Mouse (Mus musculus): Measurements from ENCODE around the gene Gm10842. TPM values are rescaled to one million over a fixed set of nuclear protein-coding genes. Genes with fewer than 3 reads are reported as not detected.
"Not testable (repeated sequence)": the region's sequence is repeated elsewhere in the genome, so short reads cannot be mapped to it uniquely, and the experiment has no call there.

The Gm10842 gene
- polyA plus RNA-seq (2014; fragmentation: Nextera tagmentation; extraction: Ambion mirVana), result not detected in 2 replicates

GRCm38 (mm10) chr11:105146593-105146992 lies at the start of gene Gm10842:
Gene Gm10842, plus strand, starts transcription at chr11:105146893.
- no peak for DNase-seq (ENCODE audit: low spot score)
- H3K4me2 ChIP-seq (replicated peaks), result no peak within 1 kb of the TSS
- no peak for ATAC-seq (ENCODE audit: low FRiP score)
- no peaks in the 10 kb centered on the region for H3K27me3 ChIP-seq (ENCODE audit: control insufficient read depth, insufficient read depth, low read length)
- no peak within 1 kb of the TSS for H3K4me3 ChIP-seq (replicated peaks; ENCODE audit: low read length)
- H3K9me3 ChIP-seq (ENCODE audit: control insufficient read depth, low read length), result no peaks in the 10 kb centered on the region
- H3K36me3 ChIP-seq (replicated peaks; ENCODE audit: control insufficient read depth, insufficient read depth), result 0 out of 2 replicates have a peak, but pooled peaks cover 8% of the 10 kb centered on the region
- H3K27ac ChIP-seq, result no peak within 1 kb of the TSS
- H3K9ac ChIP-seq, result no peak within 1 kb of the TSS
- 0 out of 2 replicates have a peak, but pooled peaks cover 6% of the 10 kb centered on the region for H3K4me1 ChIP-seq (replicated peaks; ENCODE audit: control insufficient read depth, insufficient read depth, low read length)
- 89% methylated on average over 3 of the region's 3 CpGs for WGBS

- H3K36me3 ChIP-seq (replicated peaks; ENCODE audit: control insufficient read depth, insufficient read depth); H3K4me3 ChIP-seq (replicated peaks; ENCODE audit: low read length); DNase-seq (ENCODE audit: low spot score); H3K9ac ChIP-seq; H3K4me2 ChIP-seq (replicated peaks); H3K9me3 ChIP-seq (ENCODE audit: control insufficient read depth, low read length); ATAC-seq (ENCODE audit: low FRiP score); H3K4me1 ChIP-seq (replicated peaks; ENCODE audit: control insufficient read depth, insufficient read depth, low read length); H3K27ac ChIP-seq; H3K27me3 ChIP-seq (ENCODE audit: control insufficient read depth, insufficient read depth, low read length): not testable (repeated sequence)
- 84% methylated on average over 22 of the region's 22 CpGs for WGBS
These were observed 34.2 kb upstream of the Gm10842 start for GRCm38 (mm10) chr11:105112448-105112847.

DNA sequence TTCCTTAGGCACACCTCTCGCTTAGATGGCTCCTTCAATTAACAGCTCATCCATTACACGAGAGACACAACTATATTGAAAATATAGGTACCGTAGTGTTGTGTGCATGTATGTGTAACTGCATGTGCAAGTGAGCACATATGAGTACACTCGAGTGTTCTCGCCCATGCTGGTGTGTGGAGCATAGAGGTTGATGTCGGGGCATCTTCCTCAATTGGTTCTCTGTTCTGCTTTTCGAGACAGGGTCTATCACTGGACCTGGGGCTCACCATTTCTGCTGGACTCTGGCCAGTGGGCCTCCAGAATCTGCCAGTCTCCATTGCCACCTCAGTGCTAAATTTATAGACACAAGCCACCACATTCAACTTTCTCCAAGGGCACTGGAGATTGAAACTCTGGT lies 28.9 kb upstream of the Gm10842 start:
- Histone ChIP-seq H3K4me1 (replicated peaks; ENCODE audit: control insufficient read depth, insufficient read depth, low read length) (no peaks in the 10 kb centered on the region), H3K4me2 (replicated peaks) (no peak overlapping the region), H3K9ac (no peak overlapping the region), H3K27me3 (ENCODE audit: control insufficient read depth, insufficient read depth, low read length) (no peaks in the 10 kb centered on the region), H3K9me3 (ENCODE audit: control insufficient read depth, low read length) (no peaks in the 10 kb centered on the region), H3K36me3 (replicated peaks; ENCODE audit: control insufficient read depth, insufficient read depth) (no peaks in the 10 kb centered on the region), H3K4me3 (replicated peaks; ENCODE audit: low read length) (no peak overlapping the region), H3K27ac (no peak overlapping the region)
- 93% methylated on average over 7 of the region's 7 CpGs for WGBS
- ATAC-seq (ENCODE audit: low FRiP score), result no peak
- DNase-seq (ENCODE audit: low spot score), result no peak

- no peak for DNase-seq (ENCODE audit: low spot score)
- no peaks in the 10 kb centered on the region for H3K36me3 ChIP-seq (replicated peaks; ENCODE audit: control insufficient read depth, insufficient read depth)
- H3K27me3 ChIP-seq (ENCODE audit: control insufficient read depth, insufficient read depth, low read length), result no peaks in the 10 kb centered on the region
- H3K9me3 ChIP-seq (ENCODE audit: control insufficient read depth, low read length), result 0 out of 2 replicates have a peak, but pooled peaks cover 4% of the 10 kb centered on the region
- no peaks in the 10 kb centered on the region for H3K4me1 ChIP-seq (replicated peaks; ENCODE audit: control insufficient read depth, insufficient read depth, low read length)
- no peak overlapping the region for H3K9ac ChIP-seq
- no peak overlapping the region for H3K27ac ChIP-seq
- no peak for ATAC-seq (ENCODE audit: low FRiP score)
- H3K4me2 ChIP-seq (replicated peaks), result no peak overlapping the region
- 43% methylated on average over 4 of the region's 4 CpGs for WGBS
- H3K4me3 ChIP-seq (replicated peaks; ENCODE audit: low read length), result no peak overlapping the region
These were observed 26.1 kb upstream of the Gm10842 start for GRCm38 (mm10) chr11:105120551-105121061.

DNA sequence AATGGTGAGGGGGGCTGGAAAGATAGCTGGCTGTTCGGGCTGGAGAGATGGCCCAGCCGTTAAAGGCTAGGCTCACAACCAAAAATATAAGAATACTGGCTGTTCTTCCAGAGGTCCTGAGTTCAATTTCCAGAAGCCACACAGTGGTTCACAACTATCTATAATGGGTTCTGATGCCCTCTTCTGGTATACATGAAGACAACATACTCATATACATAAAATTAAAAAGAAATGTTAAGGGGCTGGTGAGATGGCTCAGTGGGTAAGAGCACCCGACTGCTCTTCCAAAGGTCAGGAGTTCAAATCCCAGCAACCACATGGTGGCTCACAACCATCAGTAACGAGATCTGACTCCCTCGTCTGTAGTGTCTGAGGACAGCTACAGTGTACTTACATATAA lies 24.9 kb upstream of the Gm10842 start:
- 78% methylated on average over 5 of the region's 5 CpGs for WGBS
- DNase-seq (ENCODE audit: low spot score); H3K27me3 ChIP-seq (ENCODE audit: control insufficient read depth, insufficient read depth, low read length); H3K4me3 ChIP-seq (replicated peaks; ENCODE audit: low read length); H3K36me3 ChIP-seq (replicated peaks; ENCODE audit: control insufficient read depth, insufficient read depth); ATAC-seq (ENCODE audit: low FRiP score); H3K9me3 ChIP-seq (ENCODE audit: control insufficient read depth, low read length); H3K27ac ChIP-seq; H3K4me1 ChIP-seq (replicated peaks; ENCODE audit: control insufficient read depth, insufficient read depth, low read length); H3K9ac ChIP-seq; H3K4me2 ChIP-seq (replicated peaks): not testable (repeated sequence)

DNA sequence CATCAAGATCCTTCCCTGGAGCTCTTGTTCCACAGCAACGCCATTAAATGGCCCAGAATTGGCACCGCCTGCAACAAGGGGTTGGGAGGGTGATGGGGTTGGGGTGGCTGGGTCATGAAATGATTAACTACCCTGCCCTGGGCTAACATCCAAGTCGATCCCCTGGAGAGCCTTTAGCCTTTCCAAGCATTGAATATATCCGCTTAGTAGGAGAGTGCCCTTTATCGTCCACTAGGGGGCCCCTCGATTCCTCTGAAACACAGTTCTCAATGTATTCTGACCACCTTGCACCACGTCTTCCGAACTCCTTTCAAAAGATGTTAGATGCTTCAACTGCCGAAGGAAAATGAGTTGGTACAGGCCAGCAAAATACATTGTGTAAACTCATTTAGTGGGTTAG lies 22.7 kb upstream of the Gm10842 start:
- Histone ChIP-seq H3K9ac (no peak overlapping the region), H3K27me3 (ENCODE audit: control insufficient read depth, insufficient read depth, low read length) (no peaks in the 10 kb centered on the region), H3K4me2 (replicated peaks) (no peak overlapping the region), H3K36me3 (replicated peaks; ENCODE audit: control insufficient read depth, insufficient read depth) (0 out of 2 replicates have a peak, but pooled peaks cover 3% of the 10 kb centered on the region), H3K9me3 (ENCODE audit: control insufficient read depth, low read length) (0 out of 2 replicates have a peak, but pooled peaks cover 4% of the 10 kb centered on the region), H3K27ac (no peak overlapping the region), H3K4me3 (replicated peaks; ENCODE audit: low read length) (no peak overlapping the region), H3K4me1 (replicated peaks; ENCODE audit: control insufficient read depth, insufficient read depth, low read length) (peaks cover 10% of the 10 kb centered on the region)
- WGBS, result 4% methylated on average over 9 of the region's 9 CpGs
- no peak for ATAC-seq (ENCODE audit: low FRiP score)
- DNase-seq (ENCODE audit: low spot score), result peak; percentile 68

GRCm38 (mm10) chr11:105125735-105126519 lies 20.8 kb upstream of the Gm10842 start, which contains the start of gene Mettl2:
Gene Mettl2, plus strand, starts transcription at chr11:105126425.
- Histone ChIP-seq H3K36me3 (replicated peaks; ENCODE audit: control insufficient read depth, insufficient read depth) (peaks cover 11% of the 10 kb centered on the region), H3K27ac (peak within 1 kb of the TSS; percentile 85)
- WGBS, result 1% methylated on average over 36 of the region's 38 CpGs

GRCm38 (mm10) chr11:105126520-105127029 lies 20.1 kb upstream of the Gm10842 start:
- peak overlapping the region; percentile 61; the same call in 1 of the 2 replicates for H3K27ac ChIP-seq
- H3K9me3 ChIP-seq (ENCODE audit: control insufficient read depth, low read length), result 0 out of 2 replicates have a peak, but pooled peaks cover 4% of the 10 kb centered on the region
- 0% methylated on average over 49 of the region's 49 CpGs for WGBS
- ATAC-seq (ENCODE audit: low FRiP score), result peak; percentile 44
- H3K36me3 ChIP-seq (replicated peaks; ENCODE audit: control insufficient read depth, insufficient read depth), result peaks cover 18% of the 10 kb centered on the region
- peak overlapping the region; percentile 94 for H3K4me3 ChIP-seq (replicated peaks; ENCODE audit: low read length)
- H3K4me2 ChIP-seq (replicated peaks), result peak overlapping the region; percentile 88
- H3K4me1 ChIP-seq (replicated peaks; ENCODE audit: control insufficient read depth, insufficient read depth, low read length), result peaks cover 10% of the 10 kb centered on the region
- no peaks in the 10 kb centered on the region for H3K27me3 ChIP-seq (ENCODE audit: control insufficient read depth, insufficient read depth, low read length)
- no peak for DNase-seq (ENCODE audit: low spot score)
- peak overlapping the region; percentile 75 for H3K9ac ChIP-seq

More at GRCm38 (mm10) chr11:105125735-105126519, 20.8 kb upstream of the Gm10842 start, which contains the start of gene Mettl2:
- ATAC-seq (ENCODE audit: low FRiP score) (peak; percentile 91), DNase-seq (ENCODE audit: low spot score) (peak; percentile 90)
- Histone ChIP-seq H3K9ac (peak within 1 kb of the TSS; percentile 75), H3K4me2 (replicated peaks) (peak within 1 kb of the TSS; percentile 88), H3K9me3 (ENCODE audit: control insufficient read depth, low read length) (0 out of 2 replicates have a peak, but pooled peaks cover 4% of the 10 kb centered on the region), H3K27me3 (ENCODE audit: control insufficient read depth, insufficient read depth, low read length) (no peaks in the 10 kb centered on the region), H3K4me3 (replicated peaks; ENCODE audit: low read length) (peak within 1 kb of the TSS; percentile 94), H3K4me1 (replicated peaks; ENCODE audit: control insufficient read depth, insufficient read depth, low read length) (peaks cover 10% of the 10 kb centered on the region)

- no peak for DNase-seq (ENCODE audit: low spot score)
- Histone ChIP-seq H3K27ac (no peak overlapping the region), H3K9me3 (ENCODE audit: control insufficient read depth, low read length) (no peaks in the 10 kb centered on the region), H3K4me1 (replicated peaks; ENCODE audit: control insufficient read depth, insufficient read depth, low read length) (no peaks in the 10 kb centered on the region), H3K27me3 (ENCODE audit: control insufficient read depth, insufficient read depth, low read length) (no peaks in the 10 kb centered on the region), H3K9ac (no peak overlapping the region), H3K4me2 (replicated peaks) (no peak overlapping the region), H3K4me3 (replicated peaks; ENCODE audit: low read length) (no peak overlapping the region), H3K36me3 (replicated peaks; ENCODE audit: control insufficient read depth, insufficient read depth) (peaks cover 100% of the 10 kb centered on the region)
- 98% methylated on average over 7 of the region's 7 CpGs for WGBS
- no peak for ATAC-seq (ENCODE audit: low FRiP score)
These were observed 11.0 kb upstream of the Gm10842 start for GRCm38 (mm10) chr11:105135692-105136091.
